Mouse (Mus musculus) forebrain, embryonic 16.5 days (tissue): ENCODE measurements around the gene Spr. TPM values are rescaled to one million over a fixed set of nuclear protein-coding genes. Genes with fewer than 3 reads are reported as not detected.
A peak's percentile ranks its signal among the peaks of the same experiment; 100 is the strongest.

Experiments
- ATAC-seq: fragments of 200-750 bp; cut with Nextera tagmentation; 2 replicates; pipeline ENCODE4 v1.8.0; 2017; ENCODE audit warnings: mild to moderate bottlenecking, moderate library complexity
- H3K27ac ChIP-seq: fragments of 300-500 bp; sonication (generic); 2 replicates; pipeline ENCODE4 v1.5.1; 2014; ENCODE audit warnings: low read length, control low read depth
- H3K27me3 ChIP-seq: fragments of 300-500 bp; sonication (generic); replicated peaks from 2 replicates; pipeline ENCODE4 v1.6.1; 2014; ENCODE audit warnings: low read length; ENCODE audit not compliant: control insufficient read depth, insufficient read depth
- H3K36me3 ChIP-seq: fragments of 300-500 bp; sonication (generic); 2 replicates; pipeline ENCODE4 v1.6.1; 2014; ENCODE audit not compliant: control insufficient read depth, insufficient read depth
- H3K4me1 ChIP-seq: fragments of 300-500 bp; sonication (generic); replicated peaks from 2 replicates; pipeline ENCODE4 v1.6.1; 2014; ENCODE audit warnings: low read length; ENCODE audit not compliant: control insufficient read depth, insufficient read depth
- H3K4me2 ChIP-seq: fragments of 300-500 bp; sonication (generic); 2 replicates; pipeline ENCODE4 v1.6.1; 2014; ENCODE audit warnings: mild to moderate bottlenecking, low read length, control low read depth
- H3K4me3 ChIP-seq: fragments of 300-500 bp; sonication (generic); replicated peaks from 2 replicates; pipeline ENCODE4 v1.5.1; 2014; ENCODE audit warnings: mild to moderate bottlenecking, low read length, control low read depth
- H3K9ac ChIP-seq: fragments of 300-500 bp; sonication (generic); replicated peaks from 2 replicates; pipeline ENCODE4 v1.6.1; 2014; ENCODE audit warnings: low read depth, low read length, control low read depth
- H3K9me3 ChIP-seq: fragments of 300-500 bp; sonication (generic); 2 replicates; pipeline ENCODE4 v1.6.1; 2016; ENCODE audit warnings: low read length; ENCODE audit not compliant: control insufficient read depth
- WGBS: fragments of 180-500 bp; shearing (Covaris S2); extraction: QIAGEN DNeasy Blood & Tissue Kit; methylation state at CpG from one replicate; pipeline ENCODE4 v1.1.7; 2014; 5-methylcytosine and 5-hydroxymethylcytosine counted together
- polyA plus RNA-seq: library from polyadenylated mRNA; unstranded; fragments of >200 nt; fragmentation: Nextera tagmentation; extraction: Ambion mirVana; gene quantifications from 2 replicates; pipeline ENCODE4 v1.2.1, GENCODE M21; 2015

Gene Spr
- 31.9 and 32.6 TPM in 2 replicates for polyA plus RNA-seq

- H3K27me3 ChIP-seq = no peaks in the 10 kb centered on the region
- peak within 1 kb of the TSS; percentile 79 for H3K27ac ChIP-seq
- H3K4me2 ChIP-seq = peak within 1 kb of the TSS; percentile 64
- ATAC-seq = peak; percentile 92
- peak within 1 kb of the TSS; percentile 59 for H3K4me3 ChIP-seq
- under 1% methylated on average over 49 of the region's 49 CpGs for WGBS
- H3K4me1 ChIP-seq = peaks cover 6% of the 10 kb centered on the region
- no peaks in the 10 kb centered on the region for H3K36me3 ChIP-seq
- peak within 1 kb of the TSS; percentile 67 for H3K9ac ChIP-seq
- no peaks in the 10 kb centered on the region for H3K9me3 ChIP-seq
Measured at GRCm38 (mm10) chr6:85137217-85138035, at the start of gene Spr. Gene Spr (minus strand): TSS chr6:85137766.

GRCm38 (mm10) chr6:85186744-85187059 lies 49.1 kb upstream of the Spr start:
- no peak for ATAC-seq
- no peak overlapping the region; the same call in 1 of the 2 replicates for H3K27ac ChIP-seq
- H3K27me3 ChIP-seq = peaks cover under 1% of the 10 kb centered on the region; the same call in 1 of the 2 replicates
- H3K4me1 ChIP-seq = peaks cover 40% of the 10 kb centered on the region
- WGBS = 2% methylated on average over 15 of the region's 15 CpGs
- no peaks in the 10 kb centered on the region for H3K9me3 ChIP-seq
- peak overlapping the region; percentile 72 for H3K4me3 ChIP-seq
- peak overlapping the region; percentile 67 for H3K4me2 ChIP-seq
- H3K36me3 ChIP-seq = no peaks in the 10 kb centered on the region
- H3K9ac ChIP-seq = peak overlapping the region; percentile 87

- H3K9me3 ChIP-seq = no peaks in the 10 kb centered on the region
- H3K36me3 ChIP-seq = no peaks in the 10 kb centered on the region
- WGBS = 3% methylated on average over 33 of the region's 33 CpGs
- ATAC-seq = peak; percentile 19; the same call in 1 of the 2 replicates
- H3K27ac ChIP-seq = no peak overlapping the region
- peak overlapping the region; percentile 87 for H3K9ac ChIP-seq
- peaks cover 35% of the 10 kb centered on the region for H3K4me1 ChIP-seq
- peak overlapping the region; percentile 72 for H3K4me3 ChIP-seq
- H3K27me3 ChIP-seq = no peaks in the 10 kb centered on the region
- peak overlapping the region; percentile 67 for H3K4me2 ChIP-seq
Measured at GRCm38 (mm10) chr6:85186033-85186743, 48.6 kb upstream of the Spr start.

GRCm38 (mm10) chr6:85183951-85184350 lies 46.4 kb upstream of the Spr start:
- 61% methylated on average over 3 of the region's 3 CpGs for WGBS
- no peaks in the 10 kb centered on the region for H3K9me3 ChIP-seq
- no peaks in the 10 kb centered on the region for H3K27me3 ChIP-seq
- H3K36me3 ChIP-seq = no peaks in the 10 kb centered on the region
- H3K4me3 ChIP-seq = no peak overlapping the region
- H3K4me2 ChIP-seq = no peak overlapping the region
- H3K4me1 ChIP-seq = peaks cover 25% of the 10 kb centered on the region
- no peak for ATAC-seq
- no peak overlapping the region for H3K27ac ChIP-seq
- no peak overlapping the region for H3K9ac ChIP-seq

- 66% methylated on average over 2 of the region's 2 CpGs for WGBS
Measured at GRCm38 (mm10) chr6:85180036-85180435, 42.5 kb upstream of the Spr start.

GRCm38 (mm10) chr6:85179569-85179968 lies 42.0 kb upstream of the Spr start:
- Histone ChIP-seq H3K27ac (no peak overlapping the region), H3K4me3 (no peak overlapping the region), H3K4me2 (no peak overlapping the region), H3K27me3 (no peaks in the 10 kb centered on the region), H3K36me3 (no peaks in the 10 kb centered on the region), H3K9me3 (no peaks in the 10 kb centered on the region), H3K4me1 (no peaks in the 10 kb centered on the region), H3K9ac (no peak overlapping the region)
- WGBS = 77% methylated on average over 3 of the region's 3 CpGs
- ATAC-seq = no peak

More at GRCm38 (mm10) chr6:85180036-85180435, 42.5 kb upstream of the Spr start:
- H3K4me1 ChIP-seq = no peaks in the 10 kb centered on the region
- H3K4me3 ChIP-seq = no peak overlapping the region
- no peak overlapping the region for H3K4me2 ChIP-seq
- ATAC-seq = no peak
- no peaks in the 10 kb centered on the region for H3K36me3 ChIP-seq
- no peak overlapping the region for H3K27ac ChIP-seq
- H3K9ac ChIP-seq = no peak overlapping the region
- H3K27me3 ChIP-seq = no peaks in the 10 kb centered on the region
- no peaks in the 10 kb centered on the region for H3K9me3 ChIP-seq

GRCm38 (mm10) chr6:85165440-85165921 lies 27.9 kb upstream of the Spr start:
- H3K4me1 ChIP-seq = peaks cover 16% of the 10 kb centered on the region
- H3K9me3 ChIP-seq = no peaks in the 10 kb centered on the region
- peak; percentile 76 for ATAC-seq
- H3K4me3 ChIP-seq = peak overlapping the region; percentile 18; the same call in 1 of the 2 replicates
- no peaks in the 10 kb centered on the region for H3K36me3 ChIP-seq
- H3K9ac ChIP-seq = peak overlapping the region; percentile 9
- H3K27ac ChIP-seq = peak overlapping the region; percentile 46
- WGBS = 6% methylated on average over 11 of the region's 11 CpGs
- no peaks in the 10 kb centered on the region for H3K27me3 ChIP-seq
- peak overlapping the region; percentile 42 for H3K4me2 ChIP-seq

GRCm38 (mm10) chr6:85160201-85160923 lies 22.8 kb upstream of the Spr start:
- peaks cover 8% of the 10 kb centered on the region for H3K4me1 ChIP-seq
- H3K4me3 ChIP-seq = no peak overlapping the region
- WGBS = 32% methylated on average over 4 of the region's 4 CpGs
- no peaks in the 10 kb centered on the region for H3K36me3 ChIP-seq
- no peaks in the 10 kb centered on the region for H3K27me3 ChIP-seq
- no peak overlapping the region for H3K4me2 ChIP-seq
- no peak overlapping the region for H3K9ac ChIP-seq
- H3K9me3 ChIP-seq = no peaks in the 10 kb centered on the region
- peak; percentile 45 for ATAC-seq
- H3K27ac ChIP-seq = no peak overlapping the region
